Mouse (Mus musculus) erythroblast, embryonic 14.5 days (primary cell): Measurements from ENCODE around the gene Srsf9. TPM values are rescaled to one million over a fixed set of nuclear protein-coding genes. Genes with fewer than 3 reads are reported as not detected.
A peak's percentile ranks its signal among the peaks of the same experiment; 100 is the strongest.

Experiments
- H3K27me3 ChIP-seq: 2 replicates; pipeline ENCODE4 v1.6.1; 2012; ENCODE audit warnings: inconsistent platforms; ENCODE audit not compliant: control insufficient read depth
- H3K36me3 ChIP-seq: 2 replicates; pipeline ENCODE4 v1.6.1; 2012; ENCODE audit warnings: mild to moderate bottlenecking, inconsistent platforms; ENCODE audit not compliant: control insufficient read depth
- H3K4me1 ChIP-seq: 2 replicates; pipeline ENCODE4 v1.6.1; 2012; ENCODE audit warnings: inconsistent platforms; ENCODE audit not compliant: control insufficient read depth
- H3K4me3 ChIP-seq: replicated peaks from 2 replicates; pipeline ENCODE3; 2012; ENCODE audit warnings: moderate library complexity, mild to moderate bottlenecking, inconsistent platforms
- H3K9me3 ChIP-seq: 2 replicates; pipeline ENCODE4 v1.6.1; 2012; ENCODE audit warnings: low read length, inconsistent platforms, mixed read lengths; ENCODE audit not compliant: control insufficient read depth
- GATA1 ChIP-seq: IDR thresholded peaks from 2 replicates; pipeline ENCODE4 v1.6.1; 2012; ENCODE audit warnings: low read length, inconsistent platforms, mixed read lengths
- TAL1 ChIP-seq: IDR thresholded peaks from 3 replicates; pipeline ENCODE4 v1.6.1; 2012; ENCODE audit warnings: low read length, inconsistent platforms, mixed read lengths
- polyA plus RNA-seq: library from polyadenylated mRNA; stranded (reverse); fragments of >175 nt; gene quantifications from 2 replicates; pipeline ENCODE4 v1.2.3, GENCODE M21; 2012

The Srsf9 gene
- polyA plus RNA-seq, 1 experiment, result 5.5 TPM

GRCm38 (mm10) chr5:115317645-115318328 is 9.2 kb upstream of the Srsf9 start:
- H3K27me3 ChIP-seq, result no peaks in the 10 kb centered on the region
- no peak overlapping the region for H3K4me3 ChIP-seq
- TF ChIP-seq GATA1 (no peak), TAL1 (no peak)
- H3K9me3 ChIP-seq, result no peaks in the 10 kb centered on the region; the same call in 1 of the 2 replicates
- H3K36me3 ChIP-seq, result no peaks in the 10 kb centered on the region
- H3K4me1 ChIP-seq, result peaks cover 56% of the 10 kb centered on the region

- Histone ChIP-seq H3K27me3 (no peaks in the 10 kb centered on the region), H3K36me3 (peaks cover 9% of the 10 kb centered on the region), H3K4me1 (peaks cover 47% of the 10 kb centered on the region), H3K4me3 (peak overlapping the region; percentile 61), H3K9me3 (no peaks in the 10 kb centered on the region; the same call in 1 of the 2 replicates)
- TF ChIP-seq TAL1 (no peak), GATA1 (no peak; the same call in 1 of the 2 replicates)
Observed at GRCm38 (mm10) chr5:115319004-115319940, 7.7 kb upstream of the Srsf9 start.

DNA sequence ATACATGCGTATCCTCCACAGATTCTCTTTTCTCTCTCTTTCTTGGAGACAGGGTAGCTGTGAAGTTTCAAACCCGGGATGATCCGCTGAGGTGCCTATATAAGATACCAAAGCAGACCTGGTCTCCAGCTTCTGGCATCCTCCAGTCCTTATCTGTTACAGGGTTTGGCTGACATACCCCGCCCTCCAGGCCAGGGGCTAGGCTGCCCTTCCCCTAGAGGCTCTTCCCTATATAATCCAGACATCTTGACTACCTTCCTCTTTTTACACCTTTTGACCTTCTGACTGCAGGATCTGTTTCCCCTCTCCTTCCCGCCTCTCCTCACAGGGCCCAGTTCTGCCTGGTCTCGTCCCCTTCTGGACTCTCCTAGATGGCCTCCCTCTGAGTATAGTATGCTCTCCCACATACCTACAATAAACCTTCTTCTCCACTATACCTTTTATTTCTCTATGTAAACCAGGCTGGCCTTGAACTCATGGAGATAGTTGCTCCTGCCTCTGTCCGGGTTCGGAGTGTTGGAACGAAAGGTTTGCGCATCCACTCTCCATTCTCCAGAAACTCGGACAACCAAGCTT is 633 bp upstream of the Srsf9 start:
- Histone ChIP-seq H3K9me3 (no peaks in the 10 kb centered on the region), H3K4me3 (peak overlapping the region; percentile 97), H3K27me3 (no peaks in the 10 kb centered on the region), H3K36me3 (peaks cover 50% of the 10 kb centered on the region), H3K4me1 (peaks cover 54% of the 10 kb centered on the region)
- TF ChIP-seq GATA1, result peak; percentile 72
- no peak for TF ChIP-seq TAL1

- Histone ChIP-seq H3K4me1 (peaks cover 69% of the 10 kb centered on the region), H3K36me3 (peaks cover 65% of the 10 kb centered on the region), H3K4me3 (peak overlapping the region; percentile 97)
Observed at GRCm38 (mm10) chr5:115327610-115328548, 902 bp downstream of the Srsf9 start.

DNA sequence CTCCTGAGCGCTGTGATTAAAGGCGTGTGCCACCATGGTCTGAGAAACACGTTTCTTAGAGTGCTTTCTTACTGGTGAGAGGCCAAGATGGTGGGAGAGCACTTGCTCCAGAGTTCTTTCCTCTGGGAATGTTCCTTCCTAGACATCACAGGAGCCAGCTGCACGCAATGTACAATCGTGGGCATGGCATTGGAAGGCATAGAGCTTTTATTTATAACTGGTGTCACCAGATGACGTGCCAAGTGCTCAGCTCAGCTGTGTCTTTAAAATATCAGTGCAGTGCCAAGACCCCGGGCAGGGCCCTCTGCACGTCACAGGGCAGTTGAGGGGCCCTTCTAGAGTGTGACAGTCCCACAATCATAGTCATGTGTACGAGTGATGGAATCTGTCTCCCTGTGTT is 4.0 kb downstream of the Srsf9 start:
- Histone ChIP-seq H3K27me3 (no peaks in the 10 kb centered on the region), H3K9me3 (no peaks in the 10 kb centered on the region), H3K36me3 (peaks cover 77% of the 10 kb centered on the region), H3K4me3 (no peak overlapping the region), H3K4me1 (peaks cover 82% of the 10 kb centered on the region)
- TF ChIP-seq GATA1 (no peak), TAL1 (no peak)

More at GRCm38 (mm10) chr5:115327610-115328548, 902 bp downstream of the Srsf9 start:
- H3K9me3 ChIP-seq, result no peaks in the 10 kb centered on the region
- TF ChIP-seq GATA1, result no peak
- no peak for TF ChIP-seq TAL1
- H3K27me3 ChIP-seq, result no peaks in the 10 kb centered on the region

DNA sequence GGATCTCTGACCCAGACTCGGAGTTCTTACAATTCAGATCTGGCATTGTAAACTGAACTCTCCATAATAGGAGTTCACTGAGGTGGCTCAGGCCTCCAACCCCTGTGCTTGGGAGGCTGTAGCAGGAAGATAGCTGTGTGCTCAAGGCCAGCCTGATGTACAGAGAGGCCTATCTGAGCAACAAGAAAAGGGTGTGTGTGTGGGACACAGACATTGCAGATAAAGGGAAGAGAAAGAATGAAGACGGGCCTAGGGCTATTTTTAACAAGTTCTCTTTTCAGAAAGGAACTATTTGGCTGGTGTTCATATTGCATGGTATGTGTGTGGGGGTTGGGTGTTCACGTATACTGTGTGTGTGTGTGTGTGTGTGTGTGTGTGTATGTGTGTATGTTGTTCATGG is 6.6 kb downstream of the Srsf9 start:
- peaks cover 89% of the 10 kb centered on the region for H3K4me1 ChIP-seq

DNA sequence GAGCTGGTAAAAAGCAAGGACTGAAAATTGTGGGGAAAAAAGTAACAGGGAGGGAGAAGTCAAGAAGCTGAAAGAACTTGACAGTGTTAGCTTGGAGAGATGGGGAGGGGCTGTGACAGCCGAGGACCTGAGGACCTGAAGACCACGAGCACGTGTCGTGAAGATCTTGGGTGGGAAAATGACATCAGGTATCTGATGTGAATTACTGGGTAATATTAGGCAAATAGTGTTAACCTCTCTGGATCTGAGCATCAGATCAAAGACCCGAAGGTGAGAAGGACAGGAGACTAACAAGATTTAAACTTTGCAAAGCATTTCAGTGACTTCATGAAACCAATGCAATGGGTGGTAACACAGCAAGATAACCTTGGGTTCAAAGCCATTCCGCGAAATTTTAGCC is 13.0 kb downstream of the Srsf9 start:
- Histone ChIP-seq H3K4me3 (peak overlapping the region; percentile 83), H3K4me1 (peaks cover 67% of the 10 kb centered on the region), H3K9me3 (no peaks in the 10 kb centered on the region), H3K36me3 (peaks cover 71% of the 10 kb centered on the region), H3K27me3 (no peaks in the 10 kb centered on the region)
- TF ChIP-seq GATA1, result no peak
- no peak for TF ChIP-seq TAL1

More for the DNA sequence above, 6.6 kb downstream of the Srsf9 start:
- Histone ChIP-seq H3K4me3 (peak overlapping the region; percentile 45), H3K9me3 (no peaks in the 10 kb centered on the region), H3K27me3 (no peaks in the 10 kb centered on the region), H3K36me3 (peaks cover 99% of the 10 kb centered on the region)
- TF ChIP-seq GATA1 (no peak), TAL1 (peak; percentile 60)
